Mouse (Mus musculus) spleen, adult 2 months (tissue): Measurements from ENCODE around the gene Espn.

Experiments
- CTCF ChIP-seq: fragments of 200-500 bp; IDR thresholded peaks from 2 replicates; pipeline ENCODE4 v1.5.1; 2011; ENCODE audit warnings: mild to moderate bottlenecking, inconsistent platforms; ENCODE audit not compliant: insufficient read depth, insufficient read length, insufficient replicate concordance; ENCODE audit errors: extremely low read depth
- POLR2A ChIP-seq: fragments of 200-500 bp; IDR thresholded peaks from 2 replicates; pipeline ENCODE4 v1.6.1; 2011; ENCODE audit warnings: low read depth, low read length, inconsistent platforms

DNA sequence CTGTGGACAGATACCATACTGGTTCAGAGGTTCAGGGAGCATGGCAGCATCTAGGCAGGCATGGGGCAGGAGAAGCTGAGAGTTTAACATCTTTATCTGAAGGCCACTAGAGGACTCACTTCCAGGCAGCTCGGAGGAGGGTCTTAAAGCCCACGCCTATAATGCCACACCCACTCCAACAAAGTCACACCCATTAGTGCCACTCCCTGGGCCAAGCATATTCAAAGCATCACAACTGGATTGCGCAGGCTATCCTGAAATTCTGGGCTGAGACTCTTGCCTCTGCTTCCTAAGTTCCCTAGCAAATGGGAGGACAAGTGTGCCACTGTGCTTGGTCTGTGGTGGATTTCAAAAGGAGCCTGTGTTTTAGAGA lies 33.0 kb upstream of the Espn start:
- TF ChIP-seq POLR2A = no peak
- no peak for TF ChIP-seq CTCF
